Mouse (Mus musculus): ENCODE measurements at regions not wholly inside any gene's neighbourhood (a gene's known extent, or its start where the extent isn't known, plus 50 kb on each side); places are given as distances from the start of the nearest gene placed in this dataset.

DNA sequence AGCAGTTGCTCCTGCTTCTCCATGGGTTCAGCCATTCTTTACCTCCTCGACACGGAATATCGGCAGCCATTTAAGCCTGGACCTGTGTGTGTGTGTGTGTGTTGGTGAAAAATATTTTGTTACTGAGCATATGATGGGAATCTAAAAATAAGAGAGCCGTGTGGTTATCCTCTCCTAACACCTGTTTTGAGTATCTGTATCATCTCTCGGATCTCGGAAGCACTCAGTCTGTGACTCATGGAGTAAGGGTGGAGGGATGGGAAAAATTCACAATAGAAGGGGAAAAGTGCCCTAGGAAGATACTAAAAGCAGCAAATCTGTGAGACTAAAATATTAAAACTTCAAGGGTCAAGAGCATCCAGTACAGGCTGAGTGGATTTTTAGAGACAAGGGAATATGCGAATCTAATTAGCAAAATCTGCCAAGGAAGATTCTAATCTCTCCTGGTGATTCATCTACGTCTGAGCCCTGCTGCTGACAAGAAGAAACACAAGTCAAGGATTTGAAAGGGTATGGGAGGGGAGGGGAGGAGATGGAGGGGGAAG is 107.1 kb upstream of the Krr1 start:
- no peaks in the 10 kb centered on the region for H3K9me3 ChIP-seq
- no peak overlapping the region for H3K4me3 ChIP-seq
- H3K9ac ChIP-seq = no peak overlapping the region
- H3K27me3 ChIP-seq = no peaks in the 10 kb centered on the region
- H3K36me3 ChIP-seq = no peaks in the 10 kb centered on the region
- no peak overlapping the region for H3K27ac ChIP-seq
- WGBS = 82% methylated on average over 8 of the region's 8 CpGs
- ATAC-seq (ENCODE audit: low FRiP score, low read depth) = no peak
- H3K4me2 ChIP-seq (replicated peaks) = no peak overlapping the region
- H3K4me1 ChIP-seq = no peaks in the 10 kb centered on the region; the same call in 1 of the 2 replicates

- no peak overlapping the region for H3K4me2 ChIP-seq (replicated peaks)
- H3K4me3 ChIP-seq = no peak overlapping the region
- H3K36me3 ChIP-seq = no peaks in the 10 kb centered on the region
- H3K27me3 ChIP-seq = no peaks in the 10 kb centered on the region
- no peak overlapping the region for H3K27ac ChIP-seq
- H3K9ac ChIP-seq = no peak overlapping the region
- no peaks in the 10 kb centered on the region for H3K9me3 ChIP-seq
- WGBS = 46% methylated on average over 6 of the region's 6 CpGs
- no peak for ATAC-seq (ENCODE audit: low FRiP score, low read depth)
- H3K4me1 ChIP-seq = no peaks in the 10 kb centered on the region; the same call in 1 of the 2 replicates
Measured at GRCm38 (mm10) chr10:111867102-111867501, 105.4 kb upstream of the Krr1 start.

- H3K4me2 ChIP-seq (replicated peaks) = no peak overlapping the region
- H3K9me3 ChIP-seq = no peaks in the 10 kb centered on the region
- H3K27ac ChIP-seq = no peak overlapping the region
- H3K4me3 ChIP-seq = no peak overlapping the region
- H3K27me3 ChIP-seq = no peaks in the 10 kb centered on the region
- no peaks in the 10 kb centered on the region; the same call in 1 of the 2 replicates for H3K4me1 ChIP-seq
- H3K36me3 ChIP-seq = no peaks in the 10 kb centered on the region
- ATAC-seq (ENCODE audit: low FRiP score, low read depth) = no peak
- H3K9ac ChIP-seq = no peak overlapping the region
- 27% methylated on average over 6 of the region's 6 CpGs for WGBS
Measured at GRCm38 (mm10) chr10:111867538-111867937, 104.9 kb upstream of the Krr1 start.

- 60% methylated on average over 3 of the region's 3 CpGs for WGBS
- H3K4me1 ChIP-seq = no peaks in the 10 kb centered on the region
- no peaks in the 10 kb centered on the region for H3K36me3 ChIP-seq
- no peak overlapping the region for H3K4me3 ChIP-seq
- no peak overlapping the region for H3K9ac ChIP-seq
- H3K4me2 ChIP-seq (replicated peaks) = no peak overlapping the region
- H3K27ac ChIP-seq = no peak overlapping the region
- no peaks in the 10 kb centered on the region for H3K27me3 ChIP-seq
- H3K9me3 ChIP-seq = no peaks in the 10 kb centered on the region
- ATAC-seq (ENCODE audit: low FRiP score, low read depth) = no peak
Measured at GRCm38 (mm10) chr10:111880354-111880753, 92.1 kb upstream of the Krr1 start.

- 0 out of 2 replicates have a peak overlapping the region, but pooled peaks have one; percentile 4 for H3K4me2 ChIP-seq (replicated peaks)
- no peak overlapping the region for H3K4me3 ChIP-seq
- H3K27me3 ChIP-seq = no peaks in the 10 kb centered on the region
- WGBS = 57% methylated on average over 24 of the region's 24 CpGs
- ATAC-seq (ENCODE audit: low FRiP score, low read depth) = no peak
- H3K9ac ChIP-seq = no peak overlapping the region
- no peak overlapping the region for H3K27ac ChIP-seq
- H3K36me3 ChIP-seq = no peaks in the 10 kb centered on the region
- no peaks in the 10 kb centered on the region for H3K4me1 ChIP-seq
- H3K9me3 ChIP-seq = no peaks in the 10 kb centered on the region
Measured at GRCm38 (mm10) chr10:111881339-111882211, 90.9 kb upstream of the Krr1 start.

GRCm38 (mm10) chr10:111882521-111882920 is 89.9 kb upstream of the Krr1 start:
- Histone ChIP-seq H3K27ac (no peak overlapping the region), H3K27me3 (no peaks in the 10 kb centered on the region), H3K4me1 (no peaks in the 10 kb centered on the region), H3K36me3 (no peaks in the 10 kb centered on the region), H3K9me3 (no peaks in the 10 kb centered on the region), H3K4me3 (no peak overlapping the region), H3K4me2 (replicated peaks) (no peak overlapping the region), H3K9ac (no peak overlapping the region)
- 96% methylated on average over 6 of the region's 6 CpGs for WGBS
- ATAC-seq (ENCODE audit: low FRiP score, low read depth) = no peak

- ATAC-seq (ENCODE audit: low FRiP score, low read depth) = no peak
- Histone ChIP-seq H3K9me3 (no peaks in the 10 kb centered on the region), H3K4me2 (replicated peaks) (no peak overlapping the region), H3K4me1 (no peaks in the 10 kb centered on the region), H3K27ac (no peak overlapping the region), H3K27me3 (no peaks in the 10 kb centered on the region), H3K4me3 (no peak overlapping the region), H3K36me3 (no peaks in the 10 kb centered on the region), H3K9ac (no peak overlapping the region)
- 36% methylated on average over 4 of the region's 4 CpGs for WGBS
Measured at GRCm38 (mm10) chr10:111884701-111885100, 87.8 kb upstream of the Krr1 start.

GRCm38 (mm10) chr10:111889111-111889510 is 83.4 kb upstream of the Krr1 start:
- no peaks in the 10 kb centered on the region for H3K36me3 ChIP-seq
- 92% methylated on average over 5 of the region's 5 CpGs for WGBS
- H3K27ac ChIP-seq = no peak overlapping the region
- no peak overlapping the region for H3K4me2 ChIP-seq (replicated peaks)
- no peaks in the 10 kb centered on the region for H3K9me3 ChIP-seq
- peaks cover 5% of the 10 kb centered on the region for H3K4me1 ChIP-seq
- no peak for ATAC-seq (ENCODE audit: low FRiP score, low read depth)
- H3K27me3 ChIP-seq = no peaks in the 10 kb centered on the region
- H3K4me3 ChIP-seq = no peak overlapping the region
- no peak overlapping the region for H3K9ac ChIP-seq

DNA sequence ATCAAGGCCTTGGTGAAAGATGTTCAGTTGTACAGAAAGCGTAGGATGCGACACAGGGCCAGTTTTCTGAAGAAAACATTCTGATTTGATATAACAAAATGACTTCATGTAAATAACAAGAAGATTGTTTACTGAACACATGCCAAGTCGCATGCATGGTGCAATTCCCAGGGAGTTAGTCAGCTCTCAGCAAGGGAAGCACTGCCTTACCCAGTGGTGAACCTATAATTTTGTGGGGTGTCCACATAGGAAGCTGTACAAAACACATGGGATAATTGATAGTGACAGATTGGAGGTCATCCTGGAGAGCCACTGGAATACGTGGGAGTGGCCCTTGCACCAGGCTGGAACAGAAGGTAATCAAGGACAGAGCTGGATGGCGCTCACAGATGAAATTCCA is 79.0 kb upstream of the Krr1 start:
- 86% methylated on average over 5 of the region's 5 CpGs for WGBS
- no peak for ATAC-seq (ENCODE audit: low FRiP score, low read depth)

GRCm38 (mm10) chr10:111893941-111894340 is 78.5 kb upstream of the Krr1 start:
- Histone ChIP-seq H3K36me3 (no peaks in the 10 kb centered on the region), H3K4me1 (peaks cover 5% of the 10 kb centered on the region), H3K4me3 (no peak overlapping the region), H3K27ac (0 out of 2 replicates have a peak overlapping the region, but pooled peaks have one; percentile 28), H3K4me2 (replicated peaks) (no peak overlapping the region), H3K9ac (no peak overlapping the region), H3K9me3 (no peaks in the 10 kb centered on the region), H3K27me3 (no peaks in the 10 kb centered on the region)
- ATAC-seq (ENCODE audit: low FRiP score, low read depth) = peak; percentile 48; the same call in 1 of the 2 replicates
- WGBS = 78% methylated on average over 8 of the region's 8 CpGs

More for the DNA sequence above, 79.0 kb upstream of the Krr1 start:
- H3K4me1 ChIP-seq = peaks cover 5% of the 10 kb centered on the region
- H3K9me3 ChIP-seq = no peaks in the 10 kb centered on the region
- H3K4me2 ChIP-seq (replicated peaks) = no peak overlapping the region
- H3K27ac ChIP-seq = 0 out of 2 replicates have a peak overlapping the region, but pooled peaks have one; percentile 28
- no peak overlapping the region for H3K4me3 ChIP-seq
- H3K36me3 ChIP-seq = no peaks in the 10 kb centered on the region
- H3K27me3 ChIP-seq = no peaks in the 10 kb centered on the region
- H3K9ac ChIP-seq = no peak overlapping the region

DNA sequence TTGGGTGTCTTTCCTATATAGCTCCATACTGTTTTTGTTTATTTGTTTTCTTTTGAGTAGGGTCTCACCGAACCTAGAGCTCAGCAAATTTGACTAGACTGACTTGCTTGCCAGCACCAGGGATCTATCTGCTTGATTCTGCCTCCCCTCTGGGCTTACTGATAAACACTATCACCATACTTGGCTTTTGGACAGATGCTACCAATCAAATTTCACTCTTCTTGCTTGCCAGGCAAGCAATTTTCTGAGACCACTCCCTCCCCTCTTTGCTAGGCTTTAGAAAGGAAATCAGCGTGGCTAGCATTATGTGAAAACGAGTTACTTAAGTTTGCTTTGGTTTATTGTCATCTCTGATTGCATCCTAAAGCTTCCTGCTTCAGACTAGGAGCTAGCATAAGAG is 75.1 kb upstream of the Krr1 start:
- H3K27me3 ChIP-seq = no peaks in the 10 kb centered on the region
- H3K9me3 ChIP-seq = no peaks in the 10 kb centered on the region
- no peak overlapping the region for H3K27ac ChIP-seq
- H3K9ac ChIP-seq = no peak overlapping the region
- WGBS = 65% methylated on average over 3 of the region's 3 CpGs
- H3K4me1 ChIP-seq = peaks cover 14% of the 10 kb centered on the region
- H3K4me2 ChIP-seq (replicated peaks) = no peak overlapping the region
- ATAC-seq (ENCODE audit: low FRiP score, low read depth) = no peak
- no peaks in the 10 kb centered on the region for H3K36me3 ChIP-seq
- H3K4me3 ChIP-seq = no peak overlapping the region

Data from limb, embryonic 13.5 days (tissue).